Mouse (Mus musculus) telencephalon, adult 2 months (tissue): ENCODE measurements around the gene Ss18l1.

Experiments
- DNase-seq: peaks from one replicate; pipeline ENCODE4 v3.0.0-alpha.2; 2011; ENCODE audit warnings: low read depth, low spot score

The Ss18l1 gene

DNA sequence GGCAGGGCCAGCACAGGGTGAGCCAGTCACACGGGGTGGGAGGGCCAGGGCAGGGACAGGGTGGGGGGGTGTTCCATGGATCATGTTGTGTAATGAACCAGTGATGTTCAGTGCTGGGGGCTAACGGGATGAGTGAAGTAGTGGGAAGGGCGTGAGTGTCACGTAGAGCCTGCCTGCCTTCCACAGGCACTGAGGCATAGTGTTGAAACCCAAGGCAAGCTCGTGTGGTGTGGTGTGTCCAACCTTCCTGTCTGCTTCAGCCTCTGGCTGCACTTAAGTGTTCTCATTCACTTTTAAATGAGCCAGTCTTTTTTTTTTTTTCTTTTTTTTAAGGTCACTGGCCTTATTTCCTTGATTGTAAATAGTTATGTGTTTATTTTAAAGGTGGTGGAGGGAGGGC is 7.6 kb upstream of the Ss18l1 start:
- no peak for DNase-seq

DNA sequence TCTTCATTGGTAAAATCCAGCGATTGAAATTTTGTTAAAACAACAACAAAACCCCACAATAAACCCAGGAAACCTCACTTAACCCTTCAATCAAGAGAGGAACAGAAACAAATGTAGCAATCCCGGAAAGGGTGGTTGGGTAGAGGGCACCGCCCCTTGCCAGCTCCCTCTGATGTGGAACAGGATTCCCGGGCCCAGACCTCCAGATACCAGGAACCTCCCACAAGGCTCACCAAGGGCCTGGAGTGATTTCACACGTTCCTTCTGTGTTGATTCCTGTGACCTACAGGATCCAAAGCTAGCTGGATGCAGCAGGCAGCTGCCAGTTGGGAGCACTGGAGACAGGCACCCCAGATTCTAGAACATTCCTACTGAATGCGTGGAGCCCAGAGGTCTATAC is 1.9 kb upstream of the Ss18l1 start:
- no peak for DNase-seq

DNA sequence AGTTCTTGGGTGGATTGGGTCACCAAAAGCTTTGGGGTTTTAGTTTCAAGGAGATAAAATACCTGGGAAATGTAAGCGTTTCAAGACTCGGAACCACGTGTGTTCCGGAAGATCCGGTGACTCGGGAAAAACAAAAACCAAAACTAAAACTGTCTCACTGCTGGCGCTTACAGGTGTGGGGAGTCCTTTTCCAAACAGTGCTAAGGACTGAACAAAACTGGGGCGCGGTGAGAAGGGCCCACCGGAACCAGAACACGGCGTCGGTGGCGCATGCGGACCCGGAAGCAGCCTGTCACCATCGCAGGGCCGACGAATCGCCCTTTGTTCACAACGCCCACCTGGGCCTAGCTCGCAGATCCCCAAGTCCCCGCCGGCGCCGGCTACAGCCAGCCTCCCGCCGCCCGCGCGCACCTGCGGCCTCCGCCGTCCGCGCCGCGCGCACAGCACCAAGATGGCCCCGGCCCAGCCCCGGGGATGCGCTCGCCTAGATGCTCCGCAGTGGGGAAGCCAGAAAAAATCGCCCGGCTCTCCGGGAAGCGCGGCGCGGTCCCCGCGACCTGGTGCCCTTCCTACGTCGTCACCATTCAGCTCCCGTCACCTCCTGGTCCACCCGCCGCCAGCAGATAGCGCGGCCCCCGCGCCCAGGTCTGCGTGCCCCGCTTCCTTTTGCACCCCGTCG is 593 bp upstream of the Ss18l1 start:
- no peak for DNase-seq

- no peak for DNase-seq
Observed at GRCm38 (mm10) chr2:180042858-180043515, 678 bp downstream of the Ss18l1 start.

GRCm38 (mm10) chr2:180045283-180045682 is 3.0 kb downstream of the Ss18l1 start:
- DNase-seq: no peak

GRCm38 (mm10) chr2:180047580-180047979 is 5.3 kb downstream of the Ss18l1 start:
- no peak for DNase-seq

- DNase-seq: no peak
Observed at GRCm38 (mm10) chr2:180047980-180048635, 5.8 kb downstream of the Ss18l1 start.

- DNase-seq: peak; percentile 52
Observed at GRCm38 (mm10) chr2:180050986-180051385, 8.7 kb downstream of the Ss18l1 start.

GRCm38 (mm10) chr2:180051986-180052733 is 9.9 kb downstream of the Ss18l1 start:
- no peak for DNase-seq

DNA sequence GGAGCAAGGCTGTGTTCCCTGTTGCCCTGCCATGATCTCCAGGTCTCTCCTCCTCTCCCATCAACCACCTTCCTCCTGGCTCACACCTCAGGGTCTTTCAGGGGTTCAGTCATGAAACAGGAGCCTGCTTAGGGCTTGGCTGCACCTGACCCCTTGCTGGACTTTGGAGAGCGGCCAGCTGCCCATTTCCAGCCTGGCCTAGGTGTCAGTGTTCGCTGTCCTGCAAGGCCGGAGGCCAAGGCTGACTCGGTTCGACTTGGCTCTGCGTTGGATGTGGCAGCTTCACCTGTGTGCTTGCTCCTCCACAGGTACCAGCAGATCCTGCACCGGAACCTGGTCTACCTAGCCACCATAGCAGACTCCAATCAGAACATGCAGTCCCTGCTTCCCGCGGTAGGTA is 10.7 kb downstream of the Ss18l1 start:
- DNase-seq: no peak

GRCm38 (mm10) chr2:180063338-180064131 is 21.2 kb downstream of the Ss18l1 start:
- no peak for DNase-seq

GRCm38 (mm10) chr2:180069770-180070480 is 27.6 kb downstream of the Ss18l1 start:
- no peak for DNase-seq

DNA sequence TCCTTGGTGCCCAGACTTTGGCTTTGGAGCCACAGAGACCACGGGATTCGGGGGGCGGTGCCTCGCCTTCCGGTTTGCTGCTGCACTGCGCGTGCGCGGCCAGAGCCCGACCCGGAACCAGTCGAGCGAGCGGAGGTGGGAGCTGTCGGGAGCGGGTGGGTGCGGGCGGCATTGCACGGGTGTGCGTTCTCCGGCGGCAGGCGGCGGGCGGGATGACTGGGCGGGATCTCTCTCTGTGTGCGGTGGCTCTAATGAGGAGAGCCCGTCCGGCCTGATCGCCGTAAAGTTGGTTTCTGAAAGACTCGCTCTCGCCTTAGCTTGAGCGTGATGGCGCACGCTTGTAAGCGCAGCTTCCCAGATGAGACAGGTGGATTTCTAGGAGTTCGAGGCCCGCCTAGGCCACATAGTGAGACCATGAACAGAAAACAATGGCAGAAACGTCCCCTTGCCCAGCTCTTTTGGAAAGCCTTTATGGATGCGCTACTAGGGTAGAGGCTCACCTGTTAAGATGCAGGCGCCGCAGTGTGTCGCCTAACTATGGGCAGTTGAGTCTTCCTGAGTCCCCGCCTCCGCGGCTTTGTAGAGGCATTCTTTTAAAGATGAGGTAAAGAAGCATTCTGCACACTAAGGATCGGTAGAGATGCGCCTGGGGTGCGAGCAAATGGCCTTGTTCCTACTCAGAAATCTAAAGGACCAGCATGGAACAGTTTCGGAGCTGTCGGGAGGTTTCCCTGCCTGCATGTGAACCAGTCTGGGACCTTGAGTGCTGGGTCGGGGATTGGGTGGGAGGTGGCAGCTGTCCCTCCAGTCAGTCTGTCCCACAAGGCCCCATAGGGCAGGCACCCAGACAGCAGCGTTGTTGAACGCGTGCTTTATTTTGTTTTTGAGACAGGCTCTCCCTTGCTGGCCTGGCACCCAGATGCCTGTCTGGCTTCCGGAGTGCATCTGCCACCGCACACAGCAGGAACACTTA is 28.5 kb downstream of the Ss18l1 start, which contains the start of gene Mtg2:
Mtg2 (plus strand) TSS at position 108 of the 973 bp plus-strand sequence.
- peak; percentile 84 for DNase-seq

DNA sequence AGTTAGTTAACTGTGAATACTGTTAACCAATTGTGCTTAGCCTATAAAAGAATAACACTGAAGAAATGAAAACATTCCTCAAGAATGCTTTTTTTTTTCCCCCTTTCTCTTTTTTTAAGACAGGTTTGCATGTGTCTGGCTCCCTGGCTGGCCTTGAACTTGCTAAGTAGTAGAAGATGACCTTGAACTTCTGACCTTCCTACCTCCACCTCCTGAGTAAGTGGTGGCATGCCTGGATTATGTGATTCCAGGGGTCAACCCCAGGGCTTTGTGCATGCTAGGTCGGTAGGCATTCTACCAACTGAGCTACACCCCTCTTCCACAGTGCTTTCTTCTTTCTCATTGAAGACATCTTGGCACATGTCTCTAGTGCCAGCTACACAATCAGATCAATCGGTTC is 29.4 kb downstream of the Ss18l1 start:
- no peak for DNase-seq

GRCm38 (mm10) chr2:180072886-180073285 is 30.6 kb downstream of the Ss18l1 start:
- DNase-seq: no peak

GRCm38 (mm10) chr2:180077622-180078021 is 35.3 kb downstream of the Ss18l1 start:
- DNase-seq: no peak

- DNase-seq: no peak
Observed at GRCm38 (mm10) chr2:180080680-180081079, 38.4 kb downstream of the Ss18l1 start.

DNA sequence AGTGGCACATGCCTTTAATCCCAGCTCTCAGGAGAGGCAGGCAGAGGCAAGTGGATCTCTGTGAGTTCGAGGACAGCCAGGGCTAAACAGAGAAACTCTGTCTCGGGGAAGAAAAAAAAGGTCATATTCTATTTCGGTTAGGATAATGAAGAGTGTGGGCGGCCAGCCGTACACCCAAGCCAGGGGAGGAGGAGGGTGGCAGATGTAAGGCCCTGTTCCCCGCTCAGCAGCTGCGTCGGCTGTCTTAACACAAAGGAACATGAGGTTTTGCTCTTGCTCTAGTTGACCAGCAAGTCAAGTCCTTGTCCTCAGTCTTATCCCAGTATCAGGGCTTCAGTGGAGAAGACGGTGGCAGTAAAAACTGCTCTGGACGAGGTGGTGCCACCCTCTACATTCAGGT is 40.8 kb downstream of the Ss18l1 start:
- DNase-seq: no peak

DNA sequence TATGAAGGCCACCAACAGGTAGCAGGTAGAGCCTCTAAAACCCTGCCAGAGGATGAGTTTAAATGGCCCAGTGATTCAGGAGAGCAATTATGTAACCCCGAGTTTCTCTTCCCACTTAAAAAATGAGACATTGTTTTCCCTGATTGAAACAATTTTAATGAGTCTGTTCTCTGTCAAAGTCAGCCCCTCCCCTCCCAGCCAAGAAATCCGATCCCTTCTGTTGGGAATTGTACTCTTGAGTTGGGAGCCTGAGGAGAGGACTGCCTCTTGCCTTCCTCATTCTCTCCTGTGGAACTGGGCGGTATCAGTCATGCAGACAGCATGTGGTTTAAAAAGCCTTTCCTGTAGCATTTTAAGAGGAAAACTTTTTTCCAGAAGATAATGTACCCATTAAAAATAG is 42.3 kb downstream of the Ss18l1 start:
- DNase-seq: no peak
